Mouse (Mus musculus): ENCODE results near the gene Cyp4f16. TPM values are rescaled to one million over a fixed set of nuclear protein-coding genes. Genes with fewer than 3 reads are reported as not detected.
A peak's percentile ranks its signal among the peaks of the same experiment; 100 is the strongest.
"Not testable (repeated sequence)": the region's sequence is repeated elsewhere in the genome, so short reads cannot be mapped to it uniquely, and the experiment has no call there.

Gene Cyp4f16
- total RNA-seq (2015) (25.2 and 28.3 TPM in 2 replicates), total RNA-seq (2017) (19.0 and 39.0 TPM in 2 replicates)

- ATAC-seq (ENCODE audit: poor library complexity, severe bottlenecking): peak; percentile 89
Observed at GRCm38 (mm10) chr17:32536051-32536866, at the start of gene Cyp4f16. TSS of gene Cyp4f16 (plus strand) at chr17:32536558.

- ATAC-seq (ENCODE audit: poor library complexity, severe bottlenecking): peak; percentile 61
Observed at GRCm38 (mm10) chr17:32492349-32492980, 43.9 kb upstream of the Cyp4f16 start.

- ATAC-seq (ENCODE audit: poor library complexity, severe bottlenecking): peak; percentile 66
Observed at GRCm38 (mm10) chr17:32494601-32495000, 41.8 kb upstream of the Cyp4f16 start.

GRCm38 (mm10) chr17:32500511-32500910 lies 35.8 kb upstream of the Cyp4f16 start:
- not testable (repeated sequence) for ATAC-seq (ENCODE audit: poor library complexity, severe bottlenecking)

- ATAC-seq (ENCODE audit: poor library complexity, severe bottlenecking): no peak
Observed at GRCm38 (mm10) chr17:32501051-32501450, 35.3 kb upstream of the Cyp4f16 start.

GRCm38 (mm10) chr17:32503111-32503510 lies 33.2 kb upstream of the Cyp4f16 start:
- no peak for ATAC-seq (ENCODE audit: poor library complexity, severe bottlenecking)

- peak; percentile 33 for ATAC-seq (ENCODE audit: poor library complexity, severe bottlenecking)
Observed at GRCm38 (mm10) chr17:32505851-32506728, 30.3 kb upstream of the Cyp4f16 start, which contains the start of gene Cyp4f17. TSS of gene Cyp4f17 (plus strand) at chr17:32506050.

- ATAC-seq (ENCODE audit: poor library complexity, severe bottlenecking): no peak
Observed at GRCm38 (mm10) chr17:32506729-32507245, 29.6 kb upstream of the Cyp4f16 start.

- no peak for ATAC-seq (ENCODE audit: poor library complexity, severe bottlenecking)
Observed at GRCm38 (mm10) chr17:32516126-32516525, 20.2 kb upstream of the Cyp4f16 start.

GRCm38 (mm10) chr17:32521981-32522380 lies 14.4 kb upstream of the Cyp4f16 start:
- ATAC-seq (ENCODE audit: poor library complexity, severe bottlenecking): no peak

- 0 out of 2 replicates have a peak, but pooled peaks have one; percentile 14 for ATAC-seq (ENCODE audit: poor library complexity, severe bottlenecking)
Observed at GRCm38 (mm10) chr17:32522386-32522785, 14.0 kb upstream of the Cyp4f16 start.

GRCm38 (mm10) chr17:32522816-32523215 lies 13.5 kb upstream of the Cyp4f16 start:
- peak; percentile 60 for ATAC-seq (ENCODE audit: poor library complexity, severe bottlenecking)

GRCm38 (mm10) chr17:32523895-32524294 lies 12.5 kb upstream of the Cyp4f16 start:
- ATAC-seq (ENCODE audit: poor library complexity, severe bottlenecking): peak; percentile 76

- not testable (repeated sequence) for ATAC-seq (ENCODE audit: poor library complexity, severe bottlenecking)
Observed at GRCm38 (mm10) chr17:32526341-32526740, 10.0 kb upstream of the Cyp4f16 start.

- ATAC-seq (ENCODE audit: poor library complexity, severe bottlenecking): no peak
Observed at GRCm38 (mm10) chr17:32527748-32528147, 8.6 kb upstream of the Cyp4f16 start.

GRCm38 (mm10) chr17:32528408-32529337 lies 7.7 kb upstream of the Cyp4f16 start:
- peak; percentile 93 for ATAC-seq (ENCODE audit: poor library complexity, severe bottlenecking)

GRCm38 (mm10) chr17:32532356-32532755 lies 4.0 kb upstream of the Cyp4f16 start:
- not testable (repeated sequence) for ATAC-seq (ENCODE audit: poor library complexity, severe bottlenecking)

- ATAC-seq (ENCODE audit: poor library complexity, severe bottlenecking): peak; percentile 85
Observed at GRCm38 (mm10) chr17:32534068-32534467, 2.3 kb upstream of the Cyp4f16 start.

- ATAC-seq (ENCODE audit: poor library complexity, severe bottlenecking): no peak
Observed at GRCm38 (mm10) chr17:32536867-32537250, 501 bp downstream of the Cyp4f16 start.

GRCm38 (mm10) chr17:32544792-32545191 lies 8.4 kb downstream of the Cyp4f16 start:
- ATAC-seq (ENCODE audit: poor library complexity, severe bottlenecking): peak; percentile 67
